Mouse (Mus musculus) liver, postnatal 0 days (tissue): Measurements from ENCODE around the gene Hist1h3c. TPM values are rescaled to one million over a fixed set of nuclear protein-coding genes. Genes with fewer than 3 reads are reported as not detected.
"Not testable (repeated sequence)": the region's sequence is repeated elsewhere in the genome, so short reads cannot be mapped to it uniquely, and the experiment has no call there.

Source experiments
- ATAC-seq: fragments of 200-750 bp; cut with Nextera tagmentation; 2 replicates; pipeline ENCODE4 v1.8.0; 2017; ENCODE audit warnings: mild to moderate bottlenecking, moderate library complexity
- DNase-seq: peaks from one replicate; pipeline ENCODE4 v3.0.0-alpha.2; 2016
- H3K27ac ChIP-seq: fragments of 300-500 bp; sonication (generic); 2 replicates; pipeline ENCODE4 v1.5.1; 2014; ENCODE audit warnings: antibody characterized with exemption, moderate library complexity, mild to moderate bottlenecking, low read depth
- H3K27me3 ChIP-seq: fragments of 300-500 bp; sonication (generic); 2 replicates; pipeline ENCODE4 v1.6.1; 2014; ENCODE audit warnings: low read length, control low read depth, mixed read lengths; ENCODE audit not compliant: insufficient read depth
- H3K36me3 ChIP-seq: fragments of 300-500 bp; sonication (generic); replicated peaks from 2 replicates; pipeline ENCODE4 v1.6.1; 2014; ENCODE audit warnings: mild to moderate bottlenecking, control low read depth, low read length, moderate library complexity, mixed read lengths; ENCODE audit not compliant: insufficient read depth
- H3K4me1 ChIP-seq: fragments of 300-500 bp; sonication (generic); 2 replicates; pipeline ENCODE4 v1.6.1; 2014; ENCODE audit warnings: antibody characterized with exemption, mild to moderate bottlenecking, control low read depth; ENCODE audit not compliant: insufficient read depth
- H3K4me2 ChIP-seq: fragments of 300-500 bp; sonication (generic); 2 replicates; pipeline ENCODE4 v1.6.1; 2014; ENCODE audit warnings: low read depth, mild to moderate bottlenecking, low read length, moderate library complexity, mixed read lengths
- H3K4me3 ChIP-seq: fragments of 300-500 bp; sonication (generic); 2 replicates; pipeline ENCODE4 v1.5.1; 2014; ENCODE audit warnings: low read depth, low read length
- H3K9ac ChIP-seq: fragments of 300-500 bp; sonication (generic); replicated peaks from 2 replicates; pipeline ENCODE4 v1.6.1; 2014; ENCODE audit warnings: mild to moderate bottlenecking, moderate library complexity
- H3K9me3 ChIP-seq: fragments of 300-500 bp; sonication (generic); 2 replicates; pipeline ENCODE4 v1.6.1; 2016; ENCODE audit warnings: mild to moderate bottlenecking, control low read depth, low read length, mixed read lengths
- CTCF ChIP-seq: sonication (generic); IDR thresholded peaks from 2 replicates; pipeline ENCODE4 v1.5.1; 2016; ENCODE audit warnings: antibody characterized with exemption, low read depth
- EP300 ChIP-seq: IDR thresholded peaks from 2 replicates; pipeline ENCODE4 v1.6.1; 2016; ENCODE audit warnings: antibody characterized with exemption, low read depth, mild to moderate bottlenecking
- WGBS: fragments of 180-500 bp; shearing (Covaris S2); extraction: QIAGEN DNeasy Blood & Tissue Kit; methylation state at CpG from one replicate; pipeline ENCODE4 v1.1.7; 2014; ENCODE audit not compliant: insufficient replicate concordance; 5-methylcytosine and 5-hydroxymethylcytosine counted together
- polyA plus RNA-seq: library from polyadenylated mRNA; unstranded; fragments of >200 nt; fragmentation: Nextera tagmentation; extraction: Ambion mirVana; gene quantifications from 2 replicates; pipeline ENCODE4 v1.2.1, GENCODE M21; 2015

Gene Hist1h3c
- polyA plus RNA-seq, 1 experiment from 2014 or later = 3.5 TPM

DNA sequence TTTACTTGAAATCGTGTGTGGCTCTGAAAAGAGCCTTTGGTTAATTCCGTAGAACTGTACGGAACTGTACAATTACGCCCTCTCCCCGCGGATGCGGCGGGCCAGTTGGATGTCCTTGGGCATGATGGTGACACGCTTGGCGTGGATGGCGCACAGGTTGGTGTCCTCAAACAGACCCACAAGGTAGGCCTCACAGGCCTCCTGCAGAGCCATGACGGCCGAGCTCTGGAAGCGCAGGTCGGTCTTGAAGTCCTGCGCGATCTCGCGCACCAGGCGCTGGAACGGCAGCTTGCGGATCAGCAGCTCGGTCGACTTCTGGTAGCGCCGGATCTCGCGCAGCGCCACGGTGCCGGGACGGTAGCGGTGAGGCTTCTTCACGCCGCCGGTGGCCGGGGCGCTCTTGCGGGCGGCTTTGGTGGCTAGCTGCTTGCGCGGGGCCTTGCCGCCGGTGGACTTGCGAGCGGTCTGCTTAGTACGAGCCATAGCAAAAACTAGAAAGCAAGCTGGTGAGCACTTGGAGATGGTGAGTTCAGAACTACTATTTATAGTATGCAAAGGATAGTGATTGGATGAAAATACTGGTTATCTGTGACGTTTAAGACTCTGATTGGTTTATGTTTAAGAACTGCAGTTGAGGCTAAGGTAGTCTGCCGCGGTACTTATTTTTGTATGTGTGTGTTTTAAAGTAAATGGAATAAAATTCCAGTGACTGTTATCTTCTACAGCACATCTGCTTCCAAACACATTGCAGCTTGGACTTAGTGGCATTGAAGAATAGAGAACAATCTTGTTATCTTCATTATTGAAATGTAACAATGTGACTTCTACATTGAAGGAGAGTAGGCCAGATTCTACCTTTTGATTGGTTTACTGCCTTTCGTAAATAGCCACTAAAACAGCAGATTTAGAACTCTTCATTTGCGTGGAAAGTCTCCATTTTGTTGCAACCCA is 16.7 kb upstream of the Hist1h3c start, which contains the start of gene Hist1h3a:
Gene Hist1h3a (minus strand): TSS at position 516 of the 951 bp plus-strand sequence.
- Histone ChIP-seq H3K4me1 (peaks cover 24% of the 10 kb centered on the region), H3K4me3 (peak within 1 kb of the TSS; percentile 59), H3K4me2 (peak within 1 kb of the TSS; percentile 84), H3K27ac (peak within 1 kb of the TSS; percentile 97), H3K9ac (peak within 1 kb of the TSS; percentile 79)
- DNase-seq = peak; percentile 72
- under 1% methylated on average over 25 of the region's 52 CpGs for WGBS
- TF ChIP-seq EP300 = peak; percentile 72
- ATAC-seq = peak; percentile 48
- H3K36me3 ChIP-seq, H3K9me3 ChIP-seq, H3K27me3 ChIP-seq: not testable (repeated sequence)

DNA sequence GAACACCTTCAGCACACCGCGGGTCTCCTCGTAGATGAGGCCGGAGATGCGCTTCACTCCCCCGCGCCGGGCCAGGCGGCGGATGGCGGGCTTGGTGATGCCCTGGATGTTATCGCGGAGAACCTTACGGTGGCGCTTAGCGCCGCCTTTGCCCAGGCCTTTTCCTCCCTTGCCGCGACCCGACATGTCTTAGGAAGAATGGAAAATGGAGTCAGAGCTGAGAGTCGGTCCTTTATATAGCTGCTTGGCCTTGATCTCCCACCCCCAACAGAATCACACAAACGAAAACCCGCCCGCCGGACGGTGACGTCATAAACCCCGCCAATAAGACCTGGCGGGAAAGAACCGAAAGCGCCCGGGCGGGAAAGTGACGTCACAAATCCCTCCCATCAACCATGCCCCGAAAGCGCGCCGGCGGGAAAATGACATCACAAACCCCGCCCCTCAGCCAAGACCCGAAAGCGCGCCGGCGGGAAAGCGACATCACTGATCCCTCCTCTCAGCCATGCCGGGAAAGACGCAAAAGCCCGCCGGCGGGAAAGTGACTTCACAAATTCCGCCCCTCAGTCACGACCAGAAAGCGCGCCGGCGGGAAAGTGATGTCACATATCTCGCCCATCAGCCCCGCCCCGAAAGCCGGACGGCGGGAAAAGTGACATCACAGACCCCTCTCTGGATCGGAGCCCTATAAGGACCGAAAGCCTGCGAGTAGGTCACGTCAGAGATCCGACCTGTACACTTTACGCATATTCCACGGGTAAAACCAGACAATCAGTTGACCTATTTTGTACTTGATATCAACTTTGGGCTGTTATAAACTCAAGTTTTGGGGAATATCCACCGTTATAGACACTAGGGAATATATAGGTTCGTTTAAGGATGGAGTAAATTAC is 15.8 kb upstream of the Hist1h3c start, which contains the start of gene Hist1h4a:
Gene Hist1h4a (minus strand): TSS at position 259 of the 893 bp plus-strand sequence.
- H3K4me2 ChIP-seq = peak within 1 kb of the TSS; percentile 84
- H3K9me3 ChIP-seq = no peaks in the 10 kb centered on the region
- H3K27me3 ChIP-seq = no peaks in the 10 kb centered on the region
- under 1% methylated on average over 62 of the region's 72 CpGs for WGBS
- H3K4me3 ChIP-seq = peak within 1 kb of the TSS; percentile 59
- peak; percentile 99 for DNase-seq
- TF ChIP-seq EP300 (peak; percentile 93), CTCF (no peak)
- peak; percentile 69 for ATAC-seq
- peaks cover 24% of the 10 kb centered on the region for H3K4me1 ChIP-seq
- peak within 1 kb of the TSS; percentile 75 for H3K9ac ChIP-seq
- H3K36me3 ChIP-seq = no peaks in the 10 kb centered on the region
- peak within 1 kb of the TSS; percentile 97 for H3K27ac ChIP-seq

DNA sequence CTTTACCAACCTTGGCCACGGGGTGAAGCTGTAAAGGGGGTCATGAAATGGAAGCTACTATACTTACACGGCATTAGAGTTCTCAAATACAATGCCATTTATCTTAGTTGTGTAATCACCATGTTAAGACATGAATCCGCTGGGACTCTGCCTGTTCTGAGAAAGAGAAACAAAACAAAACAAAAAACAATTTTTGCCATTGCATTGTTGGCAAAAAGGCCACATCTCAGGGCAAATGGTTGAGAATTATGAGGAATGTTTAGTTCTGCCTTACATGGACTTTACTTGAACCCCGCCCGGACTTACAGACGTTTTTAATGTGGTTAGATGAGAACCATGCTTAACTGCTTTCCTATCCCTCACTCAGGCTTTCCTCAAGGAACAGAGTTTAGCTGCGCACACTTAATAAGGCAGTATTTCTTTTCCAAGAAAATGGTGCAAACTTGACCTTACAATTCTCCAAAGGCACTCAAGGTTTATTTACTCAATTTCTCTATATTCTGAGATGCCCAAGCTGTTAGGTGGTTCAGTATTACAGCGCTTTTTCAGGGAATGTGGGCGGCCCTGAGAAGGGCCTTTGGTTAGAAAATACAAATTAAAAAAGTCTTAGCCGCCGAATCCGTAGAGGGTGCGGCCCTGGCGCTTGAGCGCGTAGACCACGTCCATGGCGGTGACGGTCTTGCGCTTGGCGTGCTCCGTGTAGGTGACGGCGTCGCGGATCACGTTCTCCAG is 15.0 kb upstream of the Hist1h3c start:
- no peaks in the 10 kb centered on the region for H3K27me3 ChIP-seq
- H3K4me1 ChIP-seq = peaks cover 24% of the 10 kb centered on the region
- no peaks in the 10 kb centered on the region for H3K9me3 ChIP-seq
- peak overlapping the region; percentile 84 for H3K4me2 ChIP-seq
- peak overlapping the region; percentile 59 for H3K4me3 ChIP-seq
- DNase-seq (peak; percentile 21), ATAC-seq (no peak)
- H3K27ac ChIP-seq = peak overlapping the region; percentile 97
- H3K36me3 ChIP-seq = no peaks in the 10 kb centered on the region
- TF ChIP-seq CTCF (peak; percentile 41), EP300 (no peak)
- WGBS = 2% methylated on average over 17 of the region's 27 CpGs
- peak overlapping the region; percentile 66 for H3K9ac ChIP-seq

DNA sequence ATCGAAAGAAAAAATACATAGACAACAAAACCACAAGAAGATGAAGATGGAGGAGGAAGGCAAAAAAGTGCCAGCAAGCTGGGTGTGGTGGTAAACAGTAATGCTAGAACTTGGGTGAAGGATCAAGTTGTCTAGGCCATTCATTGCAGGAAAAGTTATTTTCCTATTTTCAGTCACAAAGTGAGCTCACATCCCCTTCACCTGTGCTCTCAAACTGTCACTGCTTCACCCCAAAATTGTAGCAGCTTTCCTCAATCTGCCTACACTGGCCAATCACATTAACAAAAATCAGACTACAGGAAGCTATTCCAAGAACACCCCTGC is 14.5 kb upstream of the Hist1h3c start:
- H3K9ac ChIP-seq = peak overlapping the region; percentile 66
- no peaks in the 10 kb centered on the region for H3K36me3 ChIP-seq
- DNase-seq (peak; percentile 48), ATAC-seq (no peak)
- H3K4me1 ChIP-seq = peaks cover 22% of the 10 kb centered on the region
- no peaks in the 10 kb centered on the region for H3K27me3 ChIP-seq
- H3K27ac ChIP-seq = peak overlapping the region; percentile 97
- H3K4me3 ChIP-seq = no peak overlapping the region; the same call in 1 of the 2 replicates
- no peak for TF ChIP-seq CTCF
- no peak for TF ChIP-seq EP300
- H3K4me2 ChIP-seq = peak overlapping the region; percentile 84
- no peaks in the 10 kb centered on the region for H3K9me3 ChIP-seq
- whole genome bisulfite sequencing = 58% methylated on average over 1 of the region's 1 CpGs

DNA sequence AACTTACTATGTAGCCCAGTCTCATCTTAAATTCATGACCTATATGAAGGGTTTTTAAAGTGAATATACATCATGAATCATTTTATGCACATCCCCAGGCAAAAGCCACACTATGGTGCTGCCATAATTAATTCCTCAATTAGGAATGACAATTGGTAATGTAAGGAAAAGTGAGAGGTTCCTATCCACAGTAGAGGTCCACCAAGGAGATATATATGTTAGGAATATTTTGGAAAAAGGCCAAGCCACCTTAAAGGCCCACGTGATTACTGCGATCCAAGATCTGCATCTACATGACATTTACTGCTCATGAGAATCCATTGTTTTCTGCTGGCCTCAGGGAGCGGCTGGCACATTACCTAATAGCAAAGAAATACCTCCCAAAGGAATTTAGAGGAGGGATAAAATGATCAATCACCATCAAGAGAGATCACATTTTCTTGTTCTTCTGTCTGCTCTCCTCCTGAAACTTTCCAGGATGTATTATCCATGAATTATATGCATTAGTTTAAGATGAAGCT is 13.9 kb upstream of the Hist1h3c start:
- DNase-seq (no peak), ATAC-seq (no peak)
- WGBS = 91% methylated on average over 3 of the region's 3 CpGs
- peak overlapping the region; percentile 97 for H3K27ac ChIP-seq
- TF ChIP-seq EP300 (no peak), CTCF (no peak)
- no peaks in the 10 kb centered on the region for H3K27me3 ChIP-seq
- H3K4me2 ChIP-seq = peak overlapping the region; percentile 84; the same call in 1 of the 2 replicates
- peaks cover 21% of the 10 kb centered on the region for H3K4me1 ChIP-seq
- no peak overlapping the region for H3K4me3 ChIP-seq
- H3K9me3 ChIP-seq = no peaks in the 10 kb centered on the region
- no peaks in the 10 kb centered on the region for H3K36me3 ChIP-seq
- H3K9ac ChIP-seq = peak overlapping the region; percentile 66; the same call in 1 of the 2 replicates
